Mouse (Mus musculus) gastrocnemius, postnatal 10 days (tissue): Measurements from ENCODE around the gene Tyk2. TPM values are rescaled to one million over a fixed set of nuclear protein-coding genes. Genes with fewer than 3 reads are reported as not detected.

ENCODE experiments used
- DNase-seq: peaks from one replicate; pipeline ENCODE4 v3.0.0; 2021; ENCODE audit warnings: mixed read lengths
- microRNA-seq, 2 experiments: library from miRNA; unstranded; fragments of <30 nt; microRNA quantifications; one replicate each; pipeline ENCODE4 v1.2.0; 2021
- total RNA-seq, 2 experiments: library from RNA; stranded (reverse); gene quantifications; 2 replicates each; pipeline ENCODE4 v1.2.3; 2021

The Tyk2 gene
- total RNA-seq, 2 experiments from 2014 or later, result 5.1 to 7.6 TPM

GRCm38 (mm10) chr9:21062928-21063327 lies 68.1 kb downstream of the Tyk2 start:
- no peak for DNase-seq

Small RNA genes within 50 kb of the gene (microRNA-seq; reads per million reads assigned to microRNA genes)
- 0 to 0.64 reads per million in 2 experiments for gene Mir7082

Other genes with a start within 250 kb of the Tyk2 start
- gene Ppan, start 243.1 kb downstream of the Tyk2 start, total RNA-seq, result 10 to 100 TPM; 15.9 to 19.2 TPM
- 100 to 1,000 TPM; 131 to 133 TPM for gene Eif3g, start 232.6 kb downstream of the Tyk2 start, total RNA-seq
- 10 to 100 TPM; 18.4 to 25.7 TPM for gene Dnmt1, start 171.4 kb downstream of the Tyk2 start, total RNA-seq
- gene S1pr2, start 154.5 kb downstream of the Tyk2 start, total RNA-seq, result 10 to 100 TPM in 1 of 2 experiments, 1 to 10 TPM in 1; 8.9 to 11.1 TPM
- 10 to 100 TPM; 48.4 to 49.1 TPM for gene Mrpl4, start 128.5 kb downstream of the Tyk2 start, total RNA-seq
- gene Icam1, start 115.3 kb downstream of the Tyk2 start, total RNA-seq, result 1 to 10 TPM; 3.8 to 5.6 TPM
- under 1 TPM in 1 of 2 experiments, not detected in 1; 0.70 TPM for gene Icam4, start 101.9 kb downstream of the Tyk2 start, total RNA-seq
- under 1 TPM; 0.14 to 0.25 TPM for gene Icam5, start 99.2 kb downstream of the Tyk2 start, total RNA-seq
- not detected for gene Zglp1, start 64.2 kb downstream of the Tyk2 start, total RNA-seq
- under 1 TPM; 0.14 to 0.32 TPM for gene Gm49373, start 58.1 kb downstream of the Tyk2 start, total RNA-seq
- gene Fdx1l, start 57.6 kb downstream of the Tyk2 start, total RNA-seq, result 10 to 100 TPM; 24.2 to 24.9 TPM
- gene Gm38431, start 39.2 kb downstream of the Tyk2 start, total RNA-seq, result 1 to 10 TPM in 1 of 2 experiments, under 1 TPM in 1; 0.61 to 1.2 TPM
- 10 to 100 TPM; 22.1 to 25.6 TPM for gene Raver1, start 39.2 kb downstream of the Tyk2 start, total RNA-seq
- 100 to 1,000 TPM; 138 to 151 TPM for gene Cdc37, start 18.7 kb upstream of the Tyk2 start, total RNA-seq
- 10 to 100 TPM; 22.1 to 23.2 TPM for gene Pde4a, start 34.5 kb upstream of the Tyk2 start, total RNA-seq
- 10 to 100 TPM; 59.6 to 60.9 TPM for gene Keap1, start 108.1 kb upstream of the Tyk2 start, total RNA-seq
- under 1 TPM; 0.09 to 0.19 TPM for gene S1pr5, start 117.2 kb upstream of the Tyk2 start, total RNA-seq
- gene Atg4d, start 134.1 kb upstream of the Tyk2 start, total RNA-seq, result 10 to 100 TPM; 28.4 to 31.9 TPM
- gene Kri1, start 156.7 kb upstream of the Tyk2 start, total RNA-seq, result 10 to 100 TPM; 10.8 to 14.5 TPM
- 10 to 100 TPM; 14.2 to 16.1 TPM for gene Cdkn2d, start 160.2 kb upstream of the Tyk2 start, total RNA-seq
- gene Ap1m2, start 181.1 kb upstream of the Tyk2 start, total RNA-seq, result not detected
- 100 to 1,000 TPM; 131 to 140 TPM for gene Slc44a2, start 189.5 kb upstream of the Tyk2 start, total RNA-seq
- gene Ilf3, start 236.6 kb upstream of the Tyk2 start, total RNA-seq, result 10 to 100 TPM; 34.9 to 49.0 TPM